Mouse (Mus musculus): ENCODE data around the gene Gfpt1. TPM values are rescaled to one million over a fixed set of nuclear protein-coding genes. Genes with fewer than 3 reads are reported as not detected.

Gfpt1 gene
- 23.7 and 25.4 TPM in 2 replicates for polyA plus RNA-seq (2014; fragmentation: Nextera tagmentation; extraction: Ambion mirVana)

- Histone ChIP-seq H3K4me1 (ENCODE audit: control insufficient read depth, insufficient read depth, low read length) (peaks cover 6% of the 10 kb centered on the region; the same call in 1 of the 2 replicates), H3K27me3 (ENCODE audit: control insufficient read depth, insufficient read depth, low read length) (no peaks in the 10 kb centered on the region), H3K27ac (replicated peaks; ENCODE audit: low read depth, low read length) (peak within 1 kb of the TSS; percentile 99), H3K4me2 (ENCODE audit: low read depth, severe bottlenecking) (peak within 1 kb of the TSS; percentile 74), H3K9me3 (ENCODE audit: control insufficient read depth, low read length) (no peaks in the 10 kb centered on the region), H3K9ac (ENCODE audit: low read length) (peak within 1 kb of the TSS; percentile 91), H3K36me3 (ENCODE audit: control insufficient read depth, insufficient read depth, low read length) (no peaks in the 10 kb centered on the region), H3K4me3 (ENCODE audit: low read depth, low read length) (peak within 1 kb of the TSS; percentile 95)
- under 1% methylated on average over 67 of the region's 68 CpGs for WGBS
- peak; percentile 93 for ATAC-seq (ENCODE audit: insufficient number of reproducible peaks, low FRiP score, low TSS enrichment, low read depth)
- DNase-seq (ENCODE audit: low spot score), result peak; percentile 94
Measured at GRCm38 (mm10) chr6:87042337-87043130, at the start of gene Gfpt1. Gene Gfpt1 (plus strand): TSS chr6:87042846.

GRCm38 (mm10) chr6:86994254-86994653 lies 48.4 kb upstream of the Gfpt1 start:
- H3K4me3 ChIP-seq (ENCODE audit: low read depth, low read length), result no peak overlapping the region
- no peak overlapping the region for H3K4me2 ChIP-seq (ENCODE audit: low read depth, severe bottlenecking)
- 90% methylated on average over 4 of the region's 4 CpGs for WGBS
- H3K9me3 ChIP-seq (ENCODE audit: control insufficient read depth, low read length), result no peaks in the 10 kb centered on the region
- no peak overlapping the region for H3K27ac ChIP-seq (replicated peaks; ENCODE audit: low read depth, low read length)
- no peaks in the 10 kb centered on the region for H3K27me3 ChIP-seq (ENCODE audit: control insufficient read depth, insufficient read depth, low read length)
- DNase-seq (ENCODE audit: low spot score) (no peak), ATAC-seq (ENCODE audit: insufficient number of reproducible peaks, low FRiP score, low TSS enrichment, low read depth) (no peak)
- no peaks in the 10 kb centered on the region for H3K4me1 ChIP-seq (ENCODE audit: control insufficient read depth, insufficient read depth, low read length)
- H3K9ac ChIP-seq (ENCODE audit: low read length), result no peak overlapping the region
- no peaks in the 10 kb centered on the region; the same call in 1 of the 2 replicates for H3K36me3 ChIP-seq (ENCODE audit: control insufficient read depth, insufficient read depth, low read length)

- H3K9me3 ChIP-seq (ENCODE audit: control insufficient read depth, low read length), result no peaks in the 10 kb centered on the region
- DNase-seq (ENCODE audit: low spot score) (no peak), ATAC-seq (ENCODE audit: insufficient number of reproducible peaks, low FRiP score, low TSS enrichment, low read depth) (no peak)
- no peak overlapping the region for H3K9ac ChIP-seq (ENCODE audit: low read length)
- 90% methylated on average over 5 of the region's 5 CpGs for WGBS
- no peak overlapping the region for H3K4me2 ChIP-seq (ENCODE audit: low read depth, severe bottlenecking)
- no peaks in the 10 kb centered on the region; the same call in 1 of the 2 replicates for H3K36me3 ChIP-seq (ENCODE audit: control insufficient read depth, insufficient read depth, low read length)
- H3K4me3 ChIP-seq (ENCODE audit: low read depth, low read length), result no peak overlapping the region
- H3K27me3 ChIP-seq (ENCODE audit: control insufficient read depth, insufficient read depth, low read length), result no peaks in the 10 kb centered on the region
- no peaks in the 10 kb centered on the region for H3K4me1 ChIP-seq (ENCODE audit: control insufficient read depth, insufficient read depth, low read length)
- H3K27ac ChIP-seq (replicated peaks; ENCODE audit: low read depth, low read length), result no peak overlapping the region
Measured at GRCm38 (mm10) chr6:86996629-86997307, 45.9 kb upstream of the Gfpt1 start.

- H3K9me3 ChIP-seq (ENCODE audit: control insufficient read depth, low read length), result no peaks in the 10 kb centered on the region
- no peak overlapping the region for H3K9ac ChIP-seq (ENCODE audit: low read length)
- no peak overlapping the region for H3K4me2 ChIP-seq (ENCODE audit: low read depth, severe bottlenecking)
- no peaks in the 10 kb centered on the region; the same call in 1 of the 2 replicates for H3K36me3 ChIP-seq (ENCODE audit: control insufficient read depth, insufficient read depth, low read length)
- 89% methylated on average over 6 of the region's 6 CpGs for WGBS
- no peak overlapping the region for H3K27ac ChIP-seq (replicated peaks; ENCODE audit: low read depth, low read length)
- no peak overlapping the region for H3K4me3 ChIP-seq (ENCODE audit: low read depth, low read length)
- H3K4me1 ChIP-seq (ENCODE audit: control insufficient read depth, insufficient read depth, low read length), result no peaks in the 10 kb centered on the region
- DNase-seq (ENCODE audit: low spot score) (no peak), ATAC-seq (ENCODE audit: insufficient number of reproducible peaks, low FRiP score, low TSS enrichment, low read depth) (no peak)
- no peaks in the 10 kb centered on the region for H3K27me3 ChIP-seq (ENCODE audit: control insufficient read depth, insufficient read depth, low read length)
Measured at GRCm38 (mm10) chr6:86997360-86997759, 45.3 kb upstream of the Gfpt1 start.

- ATAC-seq (ENCODE audit: insufficient number of reproducible peaks, low FRiP score, low TSS enrichment, low read depth) (no peak), DNase-seq (ENCODE audit: low spot score) (no peak)
- Histone ChIP-seq H3K27ac (replicated peaks; ENCODE audit: low read depth, low read length) (no peak overlapping the region), H3K27me3 (ENCODE audit: control insufficient read depth, insufficient read depth, low read length) (no peaks in the 10 kb centered on the region), H3K9ac (ENCODE audit: low read length) (no peak overlapping the region), H3K9me3 (ENCODE audit: control insufficient read depth, low read length) (no peaks in the 10 kb centered on the region), H3K4me2 (ENCODE audit: low read depth, severe bottlenecking) (no peak overlapping the region), H3K36me3 (ENCODE audit: control insufficient read depth, insufficient read depth, low read length) (no peaks in the 10 kb centered on the region; the same call in 1 of the 2 replicates), H3K4me1 (ENCODE audit: control insufficient read depth, insufficient read depth, low read length) (no peaks in the 10 kb centered on the region), H3K4me3 (ENCODE audit: low read depth, low read length) (no peak overlapping the region)
- 94% methylated on average over 6 of the region's 6 CpGs for WGBS
Measured at GRCm38 (mm10) chr6:87001995-87002394, 40.7 kb upstream of the Gfpt1 start.

GRCm38 (mm10) chr6:87002521-87003055 lies 40.1 kb upstream of the Gfpt1 start:
- Histone ChIP-seq H3K4me1 (ENCODE audit: control insufficient read depth, insufficient read depth, low read length) (no peaks in the 10 kb centered on the region), H3K9ac (ENCODE audit: low read length) (no peak overlapping the region), H3K9me3 (ENCODE audit: control insufficient read depth, low read length) (no peaks in the 10 kb centered on the region), H3K4me3 (ENCODE audit: low read depth, low read length) (no peak overlapping the region), H3K4me2 (ENCODE audit: low read depth, severe bottlenecking) (no peak overlapping the region), H3K36me3 (ENCODE audit: control insufficient read depth, insufficient read depth, low read length) (no peaks in the 10 kb centered on the region; the same call in 1 of the 2 replicates), H3K27me3 (ENCODE audit: control insufficient read depth, insufficient read depth, low read length) (no peaks in the 10 kb centered on the region), H3K27ac (replicated peaks; ENCODE audit: low read depth, low read length) (no peak overlapping the region)
- DNase-seq (ENCODE audit: low spot score), result peak; percentile 90
- WGBS, result 59% methylated on average over 8 of the region's 8 CpGs
- ATAC-seq (ENCODE audit: insufficient number of reproducible peaks, low FRiP score, low TSS enrichment, low read depth), result no peak

- DNase-seq (ENCODE audit: low spot score) (no peak), ATAC-seq (ENCODE audit: insufficient number of reproducible peaks, low FRiP score, low TSS enrichment, low read depth) (no peak)
- Histone ChIP-seq H3K27me3 (ENCODE audit: control insufficient read depth, insufficient read depth, low read length) (no peaks in the 10 kb centered on the region), H3K36me3 (ENCODE audit: control insufficient read depth, insufficient read depth, low read length) (no peaks in the 10 kb centered on the region), H3K4me3 (ENCODE audit: low read depth, low read length) (no peak overlapping the region), H3K9me3 (ENCODE audit: control insufficient read depth, low read length) (no peaks in the 10 kb centered on the region), H3K27ac (replicated peaks; ENCODE audit: low read depth, low read length) (no peak overlapping the region), H3K4me2 (ENCODE audit: low read depth, severe bottlenecking) (no peak overlapping the region), H3K9ac (ENCODE audit: low read length) (no peak overlapping the region), H3K4me1 (ENCODE audit: control insufficient read depth, insufficient read depth, low read length) (no peaks in the 10 kb centered on the region)
- 84% methylated on average over 2 of the region's 2 CpGs for WGBS
Measured at GRCm38 (mm10) chr6:87004099-87004498, 38.5 kb upstream of the Gfpt1 start.

GRCm38 (mm10) chr6:87005577-87005976 lies 37.1 kb upstream of the Gfpt1 start:
- Histone ChIP-seq H3K27ac (replicated peaks; ENCODE audit: low read depth, low read length) (no peak overlapping the region), H3K9me3 (ENCODE audit: control insufficient read depth, low read length) (no peaks in the 10 kb centered on the region), H3K36me3 (ENCODE audit: control insufficient read depth, insufficient read depth, low read length) (no peaks in the 10 kb centered on the region), H3K4me3 (ENCODE audit: low read depth, low read length) (no peak overlapping the region), H3K27me3 (ENCODE audit: control insufficient read depth, insufficient read depth, low read length) (no peaks in the 10 kb centered on the region), H3K4me2 (ENCODE audit: low read depth, severe bottlenecking) (no peak overlapping the region), H3K9ac (ENCODE audit: low read length) (no peak overlapping the region), H3K4me1 (ENCODE audit: control insufficient read depth, insufficient read depth, low read length) (peaks cover 1% of the 10 kb centered on the region; the same call in 1 of the 2 replicates)
- DNase-seq (ENCODE audit: low spot score) (no peak), ATAC-seq (ENCODE audit: insufficient number of reproducible peaks, low FRiP score, low TSS enrichment, low read depth) (no peak)

Data from limb, embryonic 11.5 days (tissue).